Mouse (Mus musculus) heart, adult 2 months (tissue): Measurements from ENCODE around the gene Rrp36. TPM values are rescaled to one million over a fixed set of nuclear protein-coding genes. Genes with fewer than 3 reads are reported as not detected.

Experiments
- DNase-seq, 2 experiments: peaks; one replicate each; pipeline ENCODE4 v3.0.0; 2021
- H3K27ac ChIP-seq: fragments of 200-600 bp; 2 replicates; pipeline ENCODE4 v1.8.1; 2022
- H3K27me3 ChIP-seq: fragments of 200-500 bp; 2 replicates; pipeline ENCODE4 v1.6.1; 2012; ENCODE audit warnings: mild to moderate bottlenecking, low read length, inconsistent platforms, mixed read lengths; ENCODE audit not compliant: control insufficient read depth, insufficient read depth
- H3K36me3 ChIP-seq: fragments of 200-500 bp; 2 replicates; pipeline ENCODE4 v1.6.1; 2012; ENCODE audit warnings: low read length, inconsistent platforms; ENCODE audit not compliant: control insufficient read depth, insufficient read depth
- H3K4me1 ChIP-seq: fragments of 200-500 bp; 2 replicates; pipeline ENCODE4 v1.6.1; 2011; ENCODE audit warnings: low read length; ENCODE audit not compliant: control insufficient read depth, insufficient read depth
- H3K4me3 ChIP-seq: fragments of 200-600 bp; 2 replicates; pipeline ENCODE4 v1.8.1; 2022
- H3K79me2 ChIP-seq: fragments of 200-500 bp; replicated peaks from 2 replicates; pipeline ENCODE4 v1.6.1; 2012; ENCODE audit warnings: mild to moderate bottlenecking, inconsistent platforms, low read length, moderate library complexity, mixed read lengths; ENCODE audit not compliant: control insufficient read depth, insufficient read depth
- H3K9ac ChIP-seq: fragments of 200-500 bp; 2 replicates; pipeline ENCODE4 v1.6.1; 2012; ENCODE audit warnings: low read depth, mild to moderate bottlenecking, control low read depth, inconsistent platforms, low read length, mixed read lengths
- CTCF ChIP-seq: fragments of 200-600 bp; IDR thresholded peaks from 2 replicates; pipeline ENCODE4 v1.8.1; 2022; ENCODE audit warnings: antibody characterized with exemption, mild to moderate bottlenecking, moderate library complexity
- EP300 ChIP-seq: fragments of 200-500 bp; IDR thresholded peaks from 2 replicates; pipeline ENCODE4 v1.6.1; 2011; ENCODE audit warnings: low read depth, low read length, control low read depth; ENCODE audit not compliant: insufficient read depth
- POLR2A ChIP-seq: fragments of 200-500 bp; IDR thresholded peaks from 2 replicates; pipeline ENCODE4 v1.6.1; 2011; ENCODE audit warnings: mild to moderate bottlenecking, low read depth, low read length, control low read depth; ENCODE audit not compliant: insufficient read depth
- WGBS: fragments of 180-500 bp; shearing (Covaris S2); methylation state at CpG from one replicate; pipeline ENCODE4 v1.1.7; 2018; 5-methylcytosine and 5-hydroxymethylcytosine counted together
- intact Hi-C: fragments of 180-260 bp; cut with DNase I; formaldehyde crosslinking; loops from one replicate; pipeline ENCODE4 v1.15.1; 2025
- polyA plus RNA-seq: library from polyadenylated mRNA; depleted of rRNA; stranded (reverse); fragments of >200 nt; gene quantifications from 2 replicates; pipeline ENCODE4 v1.2.3, GENCODE M21; 2012
- total RNA-seq, 2 experiments: library from RNA; stranded (reverse); gene quantifications; 2 replicates each; pipeline ENCODE4 v1.2.3; 2021

Gene Rrp36
- total and polyA plus RNA-seq, 3 experiments = 10.7 to 19.4 (median 11.3) TPM

DNA sequence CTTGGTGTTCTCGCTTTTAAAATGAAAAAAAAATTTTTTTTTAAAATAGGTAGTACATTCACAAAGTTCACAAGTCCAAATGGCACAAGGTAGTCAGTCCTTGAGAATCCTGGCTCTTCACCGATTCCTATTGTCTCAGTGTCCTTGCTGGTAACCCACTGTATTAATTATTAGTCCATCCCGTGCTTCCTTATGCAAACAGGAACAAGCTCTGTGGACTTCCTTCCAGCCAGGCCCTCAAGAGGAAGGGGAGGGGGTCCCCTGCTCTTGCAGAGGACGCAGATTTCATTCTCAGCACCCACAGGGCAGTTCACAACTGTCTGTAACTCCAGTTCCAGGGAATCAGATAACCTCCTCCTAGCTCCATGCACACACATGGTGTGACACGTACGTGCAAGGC lies 18.1 kb downstream of the Rrp36 start:
- H3K79me2 ChIP-seq = peaks cover 3% of the 10 kb centered on the region
- no peak for TF ChIP-seq CTCF
- no peak for TF ChIP-seq EP300
- no peak for TF ChIP-seq POLR2A
- H3K27me3 ChIP-seq = no peaks in the 10 kb centered on the region
- intact Hi-C loops = no loop called here
- H3K4me1 ChIP-seq = peaks cover 8% of the 10 kb centered on the region
- H3K27ac ChIP-seq = no peak overlapping the region
- DNase-seq = no peak
- 60% methylated on average over 6 of the region's 6 CpGs for WGBS
- no peak overlapping the region for H3K4me3 ChIP-seq
- H3K9ac ChIP-seq = no peak overlapping the region
- H3K36me3 ChIP-seq = no peaks in the 10 kb centered on the region

DNA sequence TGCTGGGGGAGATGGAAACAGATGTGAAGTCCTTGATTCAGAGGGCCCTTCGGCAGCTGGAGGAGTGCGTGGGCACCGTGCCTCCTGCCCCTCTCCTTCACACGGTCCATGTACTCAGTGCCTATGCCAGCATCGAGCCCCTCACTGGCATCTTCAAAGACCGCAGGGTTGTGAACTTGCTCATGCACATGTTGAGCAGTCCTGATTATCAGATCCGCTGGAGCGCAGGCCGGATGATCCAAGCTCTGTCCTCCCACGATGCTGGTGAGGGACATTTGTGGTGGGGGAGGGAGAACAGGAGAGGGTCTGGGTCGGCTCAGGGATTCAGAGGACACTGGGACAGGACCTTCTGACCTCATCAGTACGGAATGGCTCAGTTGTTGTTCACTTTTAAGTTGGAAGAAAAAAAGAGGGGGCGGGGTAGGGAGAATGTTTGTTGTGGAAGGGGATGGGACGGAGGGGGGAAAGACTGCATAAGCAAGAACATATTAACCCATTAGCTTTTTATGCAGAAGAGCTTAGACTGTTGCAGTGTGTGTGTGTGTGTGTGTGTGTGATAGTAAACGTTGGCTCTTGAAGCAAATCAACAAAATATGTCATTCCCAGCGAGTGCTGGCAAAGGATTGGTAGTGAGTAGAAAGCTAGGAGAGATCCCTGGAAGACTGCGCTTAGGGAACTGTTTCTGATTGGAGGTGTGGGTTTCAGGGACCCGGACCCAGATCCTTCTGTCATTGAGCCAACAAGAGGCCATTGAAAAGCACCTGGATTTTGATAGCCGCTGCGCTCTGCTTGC lies 22.2 kb downstream of the Rrp36 start:
- no peaks in the 10 kb centered on the region for H3K27me3 ChIP-seq
- 48% methylated on average over 20 of the region's 20 CpGs for WGBS
- no peaks in the 10 kb centered on the region for H3K36me3 ChIP-seq
- intact Hi-C loops = no loop called here
- H3K4me1 ChIP-seq = peaks cover 10% of the 10 kb centered on the region
- no peak for DNase-seq
- H3K4me3 ChIP-seq = no peak overlapping the region
- TF ChIP-seq POLR2A (no peak), EP300 (no peak), CTCF (no peak)
- H3K79me2 ChIP-seq = peaks cover 3% of the 10 kb centered on the region
- H3K27ac ChIP-seq = no peak overlapping the region; the same call in 1 of the 2 replicates
- no peak overlapping the region for H3K9ac ChIP-seq

DNA sequence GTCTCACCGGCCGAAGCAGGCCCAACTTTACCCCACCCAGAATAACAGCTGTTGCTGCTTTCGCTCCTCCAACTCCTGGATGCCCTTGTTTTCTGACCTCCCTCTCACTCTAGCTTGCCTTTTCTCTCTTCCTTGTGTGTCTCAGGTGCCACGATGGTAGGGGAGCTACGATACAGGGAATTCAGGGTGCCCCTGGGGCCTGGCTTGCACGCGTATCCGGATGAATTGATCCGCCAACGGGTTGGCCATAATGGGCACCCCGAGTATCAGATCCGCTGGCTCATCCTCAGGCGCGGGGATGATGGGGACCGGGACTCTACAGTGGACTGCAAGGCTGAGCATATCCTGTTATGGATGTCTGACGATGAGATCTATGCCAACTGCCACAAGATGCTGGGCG lies 22.9 kb downstream of the Rrp36 start:
- intact Hi-C loops = no loop called here
- H3K9ac ChIP-seq = peak overlapping the region; percentile 75
- H3K27me3 ChIP-seq = no peaks in the 10 kb centered on the region
- no peak for DNase-seq
- H3K4me1 ChIP-seq = peaks cover 10% of the 10 kb centered on the region
- no peaks in the 10 kb centered on the region for H3K36me3 ChIP-seq
- 55% methylated on average over 17 of the region's 17 CpGs for WGBS
- peak overlapping the region; percentile 92 for H3K27ac ChIP-seq
- no peak for TF ChIP-seq CTCF
- no peak for TF ChIP-seq EP300
- peaks cover 3% of the 10 kb centered on the region for H3K79me2 ChIP-seq
- H3K4me3 ChIP-seq = peak overlapping the region; percentile 73

DNA sequence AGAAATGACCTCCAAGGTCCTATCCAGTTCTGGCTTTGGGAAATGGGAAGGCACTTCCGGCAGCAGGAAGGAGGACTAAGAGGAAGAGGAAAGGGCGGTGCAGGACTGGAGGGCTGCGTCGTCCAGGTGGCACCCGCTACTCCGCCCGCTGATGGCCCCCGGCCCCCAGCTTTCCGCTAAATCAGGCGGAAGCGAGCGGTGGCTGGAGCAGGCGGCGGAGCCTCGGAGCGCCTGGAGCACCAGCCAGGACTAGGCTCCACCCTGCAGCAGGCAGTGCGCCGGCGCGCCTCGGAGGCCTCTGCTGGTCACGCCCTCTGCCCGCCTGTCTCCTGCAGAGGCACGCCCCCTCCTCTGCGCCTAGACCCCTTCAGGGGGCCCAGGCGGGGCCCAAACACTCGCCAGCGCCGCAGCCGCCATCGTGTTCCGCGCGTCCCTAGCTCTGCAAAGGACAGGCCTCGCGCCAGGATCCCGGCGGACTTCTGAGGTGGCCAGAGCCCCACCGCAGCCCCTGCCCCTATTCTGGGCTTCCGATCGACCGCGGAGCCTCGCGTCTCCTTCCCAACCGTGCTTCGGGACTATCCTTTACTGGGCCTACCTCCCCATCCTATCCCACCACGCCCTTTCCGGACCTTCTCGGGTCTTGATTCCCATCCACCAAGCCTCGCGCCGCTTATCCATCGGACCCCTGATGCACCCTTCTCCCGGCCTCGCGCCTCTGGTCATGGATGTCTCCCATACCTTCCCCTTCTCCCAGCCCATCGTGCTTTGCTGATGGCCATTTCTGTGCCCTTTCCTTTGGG lies 23.7 kb downstream of the Rrp36 start, which contains the start of gene Cul7:
TSS of gene Cul7 (plus strand) at position 106 of the 800 bp plus-strand sequence.
- peaks cover 10% of the 10 kb centered on the region for H3K4me1 ChIP-seq
- H3K79me2 ChIP-seq = peaks cover 3% of the 10 kb centered on the region
- H3K27ac ChIP-seq = peak within 1 kb of the TSS; percentile 92
- WGBS = under 1% methylated on average over 58 of the region's 58 CpGs
- intact Hi-C loops = no loop called here
- H3K27me3 ChIP-seq = no peaks in the 10 kb centered on the region
- no peak; the same call in 1 of the 2 replicates for TF ChIP-seq CTCF
- TF ChIP-seq POLR2A = no peak; the same call in 1 of the 2 replicates
- TF ChIP-seq EP300 = 0 out of 2 replicates have a peak, but pooled peaks have one; percentile 67
- no peaks in the 10 kb centered on the region for H3K36me3 ChIP-seq
- peak within 1 kb of the TSS; percentile 75 for H3K9ac ChIP-seq
- DNase-seq = peak; percentile 91 to 95
- H3K4me3 ChIP-seq = peak within 1 kb of the TSS; percentile 73

DNA sequence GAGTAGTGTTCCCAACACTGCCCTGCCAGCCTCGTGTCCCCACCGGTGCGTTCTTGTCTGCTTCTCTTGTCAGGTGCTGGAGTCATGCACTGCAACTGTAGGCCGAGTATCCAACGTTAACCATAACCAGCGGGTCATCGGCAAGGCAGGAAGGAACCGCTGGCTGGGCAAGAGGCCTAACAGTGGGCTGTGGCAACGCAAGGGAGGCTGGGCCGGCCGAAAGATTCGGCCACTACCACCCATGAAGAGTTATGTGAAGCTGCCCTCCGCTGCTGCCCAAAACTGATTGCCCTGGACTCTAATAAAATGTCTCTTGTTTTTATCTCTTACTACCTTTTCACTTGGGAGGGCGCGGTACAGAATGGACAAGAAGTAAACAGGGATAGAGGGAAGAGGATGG lies 24.3 kb downstream of the Rrp36 start:
- H3K27ac ChIP-seq = peak overlapping the region; percentile 92
- H3K4me1 ChIP-seq = peaks cover 10% of the 10 kb centered on the region
- 14% methylated on average over 15 of the region's 15 CpGs for WGBS
- TF ChIP-seq EP300 (no peak), CTCF (no peak), POLR2A (no peak)
- H3K79me2 ChIP-seq = peaks cover 3% of the 10 kb centered on the region
- H3K9ac ChIP-seq = peak overlapping the region; percentile 75
- no peaks in the 10 kb centered on the region for H3K27me3 ChIP-seq
- peak overlapping the region; percentile 73 for H3K4me3 ChIP-seq
- H3K36me3 ChIP-seq = no peaks in the 10 kb centered on the region
- intact Hi-C loops = loop anchor here (2.0 kb wide), 1 partner anchor 61 kb away; the partner anchor contains the start of gene Pex6
- DNase-seq = peak in 1 of 2 experiments; percentile 53
